Mouse (Mus musculus) liver, embryonic 14.5 days (tissue): ENCODE measurements around the gene Abhd2.

Source experiments
- CTCF ChIP-seq: IDR thresholded peaks from 2 replicates; pipeline ENCODE4 v1.5.1; 2016; ENCODE audit warnings: antibody characterized with exemption, low read depth, control low read depth
- EP300 ChIP-seq: IDR thresholded peaks from 2 replicates; pipeline ENCODE4 v1.6.1; 2016; ENCODE audit warnings: antibody characterized with exemption, low read depth

GRCm38 (mm10) chr7:79386422-79387133 is 113.6 kb downstream of the Abhd2 start, which contains the start of gene Rlbp1:
- no peak for TF ChIP-seq CTCF
- TF ChIP-seq EP300, result no peak
